Mouse (Mus musculus): ENCODE data around the gene Capzb.

GRCm38 (mm10) chr4:139213086-139213485 is 20.4 kb downstream of the Capzb start:
- TF ChIP-seq GATA1 (IDR thresholded peaks at IDR 0.05; ENCODE audit: borderline replicate concordance, low read length) (no peak), FLI1 (IDR thresholded peaks at IDR 0.05; ENCODE audit: low read length) (no peak)
